Mouse (Mus musculus) cerebellum, adult 9-11 months (tissue): ENCODE data around the gene Gnai2.

Experiments
- DNase-seq: peaks from one replicate; pipeline ENCODE4 v3.0.0; 2022

Gnai2 gene

DNA sequence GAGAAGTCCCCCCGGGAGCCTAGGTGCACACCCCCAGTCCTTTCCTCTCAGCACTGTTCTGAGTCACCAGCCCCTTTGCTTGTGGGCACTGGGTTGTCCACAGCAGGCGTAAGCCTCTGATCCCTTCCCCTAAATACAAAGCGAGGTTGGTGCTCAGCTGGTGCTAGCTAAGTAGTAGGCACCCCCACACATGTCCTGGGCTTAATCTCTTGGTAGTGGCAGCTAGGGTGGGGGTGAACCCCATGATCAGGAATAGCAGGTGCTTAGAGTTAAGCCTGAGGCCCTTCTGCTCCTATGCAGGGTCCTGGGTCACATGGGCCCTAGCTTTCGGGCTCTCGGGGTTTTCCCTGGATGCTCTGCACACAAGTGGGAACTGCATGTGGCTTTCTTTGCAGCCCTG lies 22.0 kb upstream of the Gnai2 start:
- no peak for DNase-seq

DNA sequence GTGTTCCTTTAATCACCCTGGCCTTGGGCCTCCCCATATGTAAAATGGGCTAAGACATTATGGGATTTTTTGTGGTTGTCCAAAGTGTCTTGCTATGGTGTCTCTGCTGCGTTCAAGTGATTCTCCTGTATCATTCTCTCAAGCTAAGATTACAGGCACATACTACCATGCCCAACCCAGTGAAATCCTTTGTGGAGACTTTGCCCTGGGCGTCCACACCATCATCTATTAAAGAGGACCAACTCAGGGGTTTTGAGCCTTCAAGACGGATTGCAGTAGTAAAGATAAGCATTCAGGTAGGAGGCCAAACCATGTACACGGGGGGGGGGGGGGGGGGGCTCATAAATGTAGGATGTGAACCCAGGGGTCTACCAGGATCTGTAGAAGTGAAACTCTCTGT lies 19.4 kb upstream of the Gnai2 start:
- no peak for DNase-seq

DNA sequence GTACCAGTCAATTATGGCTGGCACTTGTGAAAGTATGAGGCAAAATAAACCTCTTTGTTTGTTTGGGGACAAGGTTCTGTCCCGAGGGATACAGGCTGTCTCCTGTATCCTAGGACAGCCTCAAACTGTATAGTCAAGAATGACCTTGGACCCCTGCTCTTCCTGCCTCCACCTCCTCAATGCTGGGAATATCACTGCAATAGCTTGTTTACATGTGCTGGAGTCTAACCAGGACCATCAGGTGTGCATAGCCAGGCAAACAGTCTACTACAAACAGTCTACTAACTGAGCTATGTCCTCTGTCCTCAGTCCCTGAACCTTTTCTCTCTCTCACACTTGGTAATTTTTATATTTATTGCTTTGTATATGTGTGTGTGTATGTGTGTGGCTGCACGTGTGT lies 18.3 kb upstream of the Gnai2 start:
- DNase-seq = no peak

DNA sequence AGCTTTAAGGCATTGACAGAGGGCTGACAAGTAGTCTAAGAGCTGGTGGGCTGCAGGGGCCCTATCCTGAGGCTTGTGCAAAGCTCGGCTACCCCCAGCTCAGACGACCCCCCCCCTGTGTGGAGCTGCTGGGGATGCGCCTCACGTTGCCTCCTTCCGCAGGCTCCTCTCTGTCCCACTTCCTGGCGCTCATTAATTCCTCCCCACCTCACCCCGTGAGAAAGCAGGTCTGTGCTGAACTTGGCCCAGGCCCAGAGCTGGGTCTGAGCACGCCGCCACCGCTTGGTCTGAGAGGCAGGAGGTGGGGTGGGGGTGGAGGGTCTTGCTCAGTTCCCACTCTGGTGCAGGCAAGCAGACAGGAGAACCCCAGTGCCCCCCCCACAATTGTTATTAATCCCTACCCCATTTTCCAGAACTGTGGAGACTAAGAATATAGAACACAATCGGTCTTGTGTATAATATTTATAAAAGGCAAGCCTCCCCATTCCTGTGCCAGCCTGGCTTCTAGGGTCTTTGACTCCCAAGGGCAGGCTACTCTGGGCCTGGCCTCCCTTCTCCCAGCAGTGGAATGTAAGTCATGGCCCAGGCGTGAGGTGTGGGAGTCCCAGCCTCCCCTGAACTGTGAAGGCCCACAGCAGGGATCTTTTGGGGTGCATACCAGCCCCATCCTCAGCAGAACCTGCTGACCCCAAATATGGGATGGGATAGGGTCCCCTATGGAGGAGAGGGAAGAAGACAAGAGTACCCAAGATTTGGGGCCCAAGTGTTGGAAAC lies 15.7 kb upstream of the Gnai2 start:
- no peak for DNase-seq

DNA sequence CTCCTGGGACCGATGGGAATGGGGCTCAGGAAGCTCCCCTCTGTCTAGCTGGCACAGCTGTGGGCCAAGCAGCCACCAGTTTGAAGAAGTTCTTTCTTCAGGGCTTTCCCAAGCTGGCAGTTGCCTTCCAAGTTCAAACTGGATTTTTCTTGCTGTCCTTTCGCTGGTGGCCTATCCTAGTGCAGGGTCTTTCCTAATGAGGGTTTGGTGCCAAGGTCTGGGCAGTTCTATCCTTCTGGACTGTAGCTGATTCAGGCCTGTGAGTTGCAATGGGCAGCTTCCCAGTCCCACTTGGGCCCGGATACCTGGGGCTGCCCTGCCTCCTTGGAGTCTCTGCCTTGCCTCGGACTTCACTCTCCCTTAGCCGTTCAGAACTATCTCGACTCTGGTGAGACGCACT lies 15.1 kb upstream of the Gnai2 start:
- no peak for DNase-seq

DNA sequence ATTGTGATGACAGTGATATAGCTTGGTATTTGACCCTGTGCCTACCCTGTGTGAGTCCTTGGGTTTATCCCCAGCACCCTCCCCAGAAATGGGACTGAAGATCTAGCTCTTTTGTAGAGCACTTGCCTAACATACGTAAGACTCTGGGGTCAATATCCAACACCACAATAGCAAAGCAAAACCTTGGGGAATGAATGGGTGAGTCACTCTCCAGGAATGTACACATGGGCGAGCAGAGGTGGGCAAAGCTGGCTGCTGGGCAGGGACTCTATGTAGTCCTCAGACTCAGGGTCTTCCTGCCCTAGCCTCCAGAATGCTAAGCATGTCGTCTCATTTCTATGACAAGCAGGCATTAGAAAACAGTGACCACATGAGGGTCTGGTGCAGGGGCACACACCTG lies 13.6 kb upstream of the Gnai2 start:
- no peak for DNase-seq

DNA sequence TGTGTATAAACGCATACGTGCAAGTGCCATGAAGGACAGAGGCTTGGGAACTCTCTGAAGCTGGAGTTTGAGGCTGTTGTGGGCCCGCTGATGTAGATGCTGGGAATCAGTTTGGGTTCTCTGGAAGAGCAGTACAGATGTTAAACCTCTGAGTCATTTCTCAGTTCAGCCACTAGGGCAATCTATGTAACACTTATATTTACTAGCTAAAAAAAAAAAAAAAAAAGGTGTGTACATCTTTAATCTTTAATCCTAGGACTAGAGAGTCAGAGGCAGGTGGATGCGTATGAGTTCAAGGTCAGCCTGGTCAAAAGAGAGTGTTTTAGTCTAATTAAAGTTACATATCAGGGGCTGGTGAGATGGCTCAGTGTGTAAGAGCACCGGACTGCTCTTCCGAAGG lies 11.8 kb upstream of the Gnai2 start:
- no peak for DNase-seq

DNA sequence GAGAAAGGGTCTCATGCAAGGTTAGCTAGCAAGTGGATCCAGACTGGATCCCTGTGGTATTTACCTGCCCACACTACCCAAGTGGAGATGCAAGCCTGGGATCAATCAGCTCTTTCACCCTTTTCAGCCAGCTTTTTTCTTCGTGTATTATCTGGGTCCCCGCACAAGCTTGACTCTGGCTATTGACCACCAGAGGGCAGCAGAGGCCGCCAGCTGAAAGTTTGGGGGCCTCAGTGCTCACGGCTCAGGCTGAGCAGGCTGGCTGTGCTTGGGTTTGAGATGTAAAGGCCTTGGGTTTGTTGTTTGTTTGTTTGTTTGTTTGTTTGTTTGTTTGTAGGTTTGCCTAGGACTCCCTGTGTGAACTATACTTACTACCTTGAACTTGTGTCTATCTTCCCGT lies 10.4 kb upstream of the Gnai2 start:
- peak; percentile 74 for DNase-seq

DNA sequence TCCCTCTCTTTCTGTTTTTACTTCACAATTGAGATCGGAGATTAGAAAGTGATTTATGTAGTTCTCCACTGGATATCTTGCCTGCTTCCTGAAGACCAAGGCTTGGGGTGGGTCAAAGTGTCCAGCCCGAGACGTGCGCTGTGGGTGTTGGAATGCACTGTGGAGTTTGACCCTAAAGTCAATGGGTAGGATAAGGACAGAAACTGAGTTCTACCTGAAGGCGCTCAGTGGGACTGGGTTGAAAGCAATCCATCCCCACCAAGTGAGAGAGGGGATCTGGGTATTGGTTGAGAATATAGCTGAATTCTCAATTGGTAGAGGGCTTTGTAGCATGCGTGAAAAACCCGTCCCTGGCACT lies 10.0 kb upstream of the Gnai2 start:
- no peak for DNase-seq

DNA sequence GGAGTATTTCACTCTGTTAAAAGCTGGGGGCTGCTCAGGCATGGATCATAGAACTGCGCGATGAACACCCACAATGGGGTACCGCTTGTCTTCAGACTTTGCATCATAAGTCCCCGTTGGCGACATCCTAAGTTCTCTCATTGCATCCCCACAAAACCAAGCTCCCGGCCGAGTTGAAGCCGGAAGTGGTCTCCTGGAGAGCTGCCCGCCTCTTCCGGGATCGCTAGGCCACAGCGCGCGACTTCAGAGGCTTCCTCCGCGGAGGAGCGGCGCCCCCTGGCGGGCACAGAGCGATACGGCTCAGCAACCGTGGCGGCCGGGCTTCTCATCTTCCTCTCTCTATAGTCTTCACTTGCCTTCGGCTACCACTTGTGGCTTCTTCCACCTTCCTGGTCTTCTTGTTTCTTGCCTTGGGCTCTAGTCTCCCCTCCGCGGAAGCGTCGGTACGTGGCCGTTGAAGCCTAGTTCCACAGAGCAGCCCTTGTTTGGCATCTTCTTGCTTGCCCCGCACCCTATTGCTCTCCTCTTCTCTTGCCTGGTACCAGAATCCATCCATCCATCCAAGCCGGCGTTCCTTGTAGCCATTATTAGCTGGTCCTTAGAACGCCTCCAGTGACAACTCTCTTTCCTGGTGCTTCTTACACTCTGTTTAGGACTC lies 9.5 kb upstream of the Gnai2 start:
- peak; percentile 92 for DNase-seq

DNA sequence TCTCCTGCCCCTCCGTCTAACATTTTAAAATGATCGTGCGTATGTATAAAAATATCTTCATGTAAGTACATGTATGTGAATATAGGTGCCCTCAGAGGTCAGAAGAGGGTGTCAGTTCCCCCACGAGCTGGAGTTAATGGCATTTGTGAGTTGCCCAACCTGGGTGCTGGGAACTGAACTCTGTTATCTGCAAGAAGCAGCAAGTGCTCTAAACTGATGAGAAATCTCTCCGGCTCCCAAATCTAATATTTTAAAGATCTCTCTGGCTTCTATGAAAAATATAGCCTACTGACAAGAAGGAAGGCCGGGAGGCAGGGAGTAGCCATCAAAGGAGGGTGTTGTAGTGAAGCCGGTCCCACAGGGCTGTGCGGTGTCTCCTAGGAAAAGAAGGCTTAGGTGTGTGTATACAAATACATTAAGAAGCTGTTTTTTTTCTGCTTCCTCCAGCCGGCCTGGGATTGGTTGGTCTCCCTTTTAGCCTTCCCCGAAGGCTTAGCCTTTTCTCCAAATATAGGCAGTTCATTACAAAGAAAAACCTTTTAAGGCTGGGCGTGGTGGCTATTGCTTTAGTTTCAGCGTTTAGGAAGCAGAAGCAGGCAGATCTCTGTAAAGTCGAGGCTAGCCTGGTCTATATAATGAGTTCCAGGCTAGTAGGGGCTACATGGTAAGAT lies 8.5 kb upstream of the Gnai2 start:
- no peak for DNase-seq

DNA sequence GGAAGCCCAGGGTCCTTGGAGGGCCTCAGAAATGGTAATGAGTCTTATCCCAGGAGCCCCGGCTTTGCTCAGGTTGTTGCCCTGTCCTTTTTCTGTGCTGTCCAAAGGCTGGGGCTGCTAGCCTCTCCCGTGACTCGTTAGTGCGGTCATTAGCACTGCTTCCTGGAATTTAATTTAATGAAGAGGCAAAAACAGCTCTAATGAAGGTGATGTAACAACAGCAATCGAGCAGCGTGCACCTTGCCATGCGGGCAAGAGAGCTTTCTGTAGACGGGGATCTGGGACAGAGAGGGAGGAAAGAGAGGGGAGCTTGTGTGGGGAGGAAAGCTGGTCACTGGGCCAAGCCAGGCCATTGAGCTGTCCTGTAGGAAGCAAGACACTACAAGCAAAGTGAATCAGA lies 6.5 kb upstream of the Gnai2 start:
- no peak for DNase-seq

DNA sequence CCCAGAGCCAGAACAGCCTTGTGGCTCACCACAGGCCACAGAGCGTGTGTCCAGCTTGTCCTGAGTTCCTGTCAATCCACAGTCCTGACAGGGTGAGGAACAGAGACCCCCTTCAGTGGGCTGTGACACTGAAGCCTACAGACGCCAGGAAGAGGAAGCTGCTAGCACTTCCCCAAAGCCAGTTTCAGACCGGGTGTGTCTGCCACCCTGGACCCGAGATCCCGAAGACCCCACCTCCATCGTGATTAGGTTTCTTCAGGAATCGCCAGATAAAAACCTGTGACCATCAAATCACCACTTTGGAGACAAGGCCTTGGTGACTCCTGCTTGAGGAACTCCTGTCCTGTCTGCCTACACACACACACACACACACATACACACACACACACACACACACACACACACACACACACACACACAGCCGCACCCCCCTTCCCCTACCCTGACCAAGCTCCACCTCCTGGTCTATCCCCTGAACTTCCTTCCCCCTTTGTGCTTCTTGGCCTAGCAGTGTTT lies 5.1 kb upstream of the Gnai2 start:
- no peak for DNase-seq

DNA sequence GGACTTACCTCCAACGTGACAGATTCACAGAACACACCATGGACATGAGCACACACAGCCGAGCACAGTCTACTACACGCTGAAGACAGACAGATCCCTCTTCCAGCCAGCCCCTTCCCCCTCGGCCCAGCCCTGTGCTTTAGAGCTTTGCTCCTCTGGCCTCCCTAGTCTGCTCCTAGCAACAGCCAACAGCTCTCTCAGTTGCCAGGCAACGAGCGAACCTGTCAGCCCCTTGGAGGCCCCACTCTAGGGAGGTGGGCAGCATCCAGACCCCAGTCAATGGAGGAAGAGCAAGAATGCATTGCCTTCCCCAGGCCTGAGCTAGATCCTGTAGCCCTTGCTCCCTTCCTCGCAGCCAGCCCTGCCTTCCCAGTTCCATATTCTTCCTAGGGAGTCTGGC lies 1.9 kb upstream of the Gnai2 start:
- DNase-seq = peak; percentile 42

DNA sequence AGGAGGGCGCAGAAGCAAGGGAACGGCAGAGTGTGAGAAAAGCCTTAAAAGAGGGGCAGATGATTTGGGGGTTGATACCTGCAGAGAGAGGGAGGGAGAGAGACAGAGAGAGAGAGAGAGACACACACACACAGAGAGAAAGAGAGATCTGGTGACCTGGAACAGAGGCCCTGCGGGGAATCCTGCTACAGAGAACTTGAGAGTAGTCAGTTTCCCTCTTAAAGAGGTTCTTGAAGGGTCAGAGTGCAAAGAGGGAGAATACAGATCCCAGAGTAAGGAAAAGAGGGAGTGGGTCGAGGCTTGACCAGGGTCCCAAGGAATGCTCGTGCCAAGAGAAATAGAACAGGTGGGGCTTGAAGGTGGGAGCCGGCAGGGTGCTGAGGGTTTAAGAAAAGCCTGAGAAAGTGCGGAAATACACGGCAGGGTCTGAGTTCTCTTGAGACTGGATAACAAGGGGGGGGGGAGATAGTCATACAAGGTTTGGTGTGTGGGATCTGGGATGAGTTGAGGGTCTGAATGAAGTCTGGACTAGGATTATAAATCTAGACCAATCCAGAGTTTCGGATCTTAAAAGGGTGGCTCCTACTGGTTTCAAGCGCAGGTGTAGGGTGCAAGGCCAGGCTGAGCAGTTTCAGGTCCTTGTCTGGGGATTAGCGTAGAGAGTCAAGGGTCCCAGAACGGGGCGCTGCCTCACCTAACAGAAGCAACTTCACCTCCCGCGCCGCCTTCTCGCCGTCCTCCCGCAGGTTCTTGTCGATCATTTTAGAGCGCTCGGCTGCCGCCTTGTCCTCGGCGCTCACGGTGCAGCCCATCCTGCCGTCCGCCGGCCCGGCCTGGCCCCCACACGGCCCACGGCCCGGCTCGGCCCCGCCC lies 525 bp downstream of the Gnai2 start:
- peak; percentile 53 for DNase-seq

DNA sequence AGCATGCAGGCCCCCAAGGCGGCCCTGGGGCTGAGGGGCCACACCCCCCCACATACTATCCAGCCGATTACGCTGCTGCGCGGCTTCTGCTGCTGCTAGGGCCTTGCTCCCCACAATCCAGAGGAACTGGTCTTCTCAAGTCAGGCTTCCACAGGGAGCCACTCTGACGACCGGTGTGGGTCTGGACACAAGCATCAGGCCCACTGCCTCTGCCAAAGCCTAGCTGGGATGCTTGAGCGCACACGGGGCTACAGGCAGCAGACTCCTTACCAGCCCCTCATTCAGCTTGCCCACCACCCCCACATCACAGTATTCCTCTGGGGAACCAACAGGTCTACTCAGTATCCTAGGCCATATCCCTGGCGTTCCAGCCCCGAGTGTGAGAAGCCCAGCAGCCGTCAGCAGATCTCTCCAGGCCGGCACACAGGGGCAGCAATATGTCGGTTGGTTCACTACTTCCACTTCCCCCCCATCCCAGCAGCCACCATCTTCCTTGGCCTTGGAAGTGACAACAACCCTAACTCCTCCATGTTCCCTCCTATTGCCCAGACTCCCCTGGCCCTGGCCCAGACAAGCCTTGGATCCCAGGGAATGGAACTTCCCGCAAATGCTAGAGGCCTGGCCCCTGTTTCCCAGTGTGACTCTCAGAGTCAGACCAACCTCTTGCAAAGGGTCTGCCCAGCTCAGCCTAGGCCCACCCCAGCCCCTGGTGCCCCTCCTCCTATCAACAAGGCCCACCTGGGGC lies 1.3 kb downstream of the Gnai2 start:
- peak; percentile 69 for DNase-seq

DNA sequence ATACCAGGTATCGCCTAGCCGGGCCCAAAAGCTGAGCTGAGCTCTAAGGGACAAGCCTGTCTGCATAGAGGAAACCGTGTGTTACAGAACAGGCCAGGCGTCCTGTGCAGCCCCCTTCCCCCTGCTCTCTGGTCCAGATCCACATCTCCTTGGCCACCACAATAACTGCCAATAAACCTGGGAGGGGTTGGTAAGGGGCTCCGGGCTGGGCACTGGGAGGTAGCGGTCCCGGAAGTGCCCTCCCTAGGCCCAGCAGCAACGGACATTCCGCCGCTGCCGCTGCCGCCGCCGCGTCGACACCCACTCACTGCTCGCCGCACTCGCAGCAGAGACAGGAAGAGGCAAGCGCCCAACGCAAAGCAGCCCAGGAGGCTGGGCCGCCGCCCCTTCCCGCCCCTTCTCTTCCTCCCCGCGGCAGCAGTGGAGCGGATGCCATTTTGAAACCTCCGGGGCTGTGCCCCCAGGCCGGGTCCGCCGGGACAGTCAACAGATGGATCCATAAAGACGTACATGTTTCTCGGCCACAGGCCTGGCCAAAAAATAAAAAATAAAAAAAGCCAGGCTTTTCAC lies 2.0 kb downstream of the Gnai2 start:
- DNase-seq = peak; percentile 69

DNA sequence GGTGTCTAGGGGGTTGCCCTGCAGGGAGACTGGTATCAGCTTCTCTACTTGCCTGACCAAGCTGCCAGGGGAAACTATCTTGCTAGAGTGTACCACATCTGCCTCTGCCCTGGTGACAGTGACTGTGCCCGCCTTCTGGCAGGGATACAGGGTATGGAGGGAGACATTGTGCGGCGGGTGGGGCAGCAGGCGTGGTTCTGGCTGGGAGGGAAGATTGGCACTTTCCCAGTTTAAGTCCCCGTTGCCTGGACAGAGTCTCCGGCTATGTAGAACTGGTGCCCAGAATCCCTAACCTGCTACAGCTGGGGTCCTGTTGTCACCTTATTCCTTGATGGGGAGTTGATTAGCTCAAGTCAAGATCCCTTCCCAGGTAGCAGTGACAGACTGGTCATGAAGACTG lies 2.7 kb downstream of the Gnai2 start:
- peak; percentile 74 for DNase-seq

DNA sequence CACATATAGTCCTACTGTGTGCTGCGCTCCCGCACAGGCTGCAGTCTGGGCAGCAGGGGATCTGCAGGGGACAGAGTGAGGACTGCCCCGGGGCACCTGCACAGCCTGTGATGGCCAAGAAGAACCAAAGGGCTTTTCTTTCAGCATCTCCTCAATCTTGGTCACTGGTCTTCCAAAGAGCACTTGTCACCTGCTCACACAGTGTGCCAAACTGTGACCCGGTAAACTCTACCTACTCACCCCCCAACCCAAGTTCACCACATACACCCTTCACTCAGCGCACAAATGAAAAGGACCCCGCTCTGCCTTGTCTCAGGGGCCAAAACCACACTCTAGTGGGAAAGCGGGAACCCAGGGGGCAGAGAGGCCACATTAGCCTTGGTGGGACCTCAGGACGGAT lies 3.3 kb downstream of the Gnai2 start:
- DNase-seq = peak; percentile 46

DNA sequence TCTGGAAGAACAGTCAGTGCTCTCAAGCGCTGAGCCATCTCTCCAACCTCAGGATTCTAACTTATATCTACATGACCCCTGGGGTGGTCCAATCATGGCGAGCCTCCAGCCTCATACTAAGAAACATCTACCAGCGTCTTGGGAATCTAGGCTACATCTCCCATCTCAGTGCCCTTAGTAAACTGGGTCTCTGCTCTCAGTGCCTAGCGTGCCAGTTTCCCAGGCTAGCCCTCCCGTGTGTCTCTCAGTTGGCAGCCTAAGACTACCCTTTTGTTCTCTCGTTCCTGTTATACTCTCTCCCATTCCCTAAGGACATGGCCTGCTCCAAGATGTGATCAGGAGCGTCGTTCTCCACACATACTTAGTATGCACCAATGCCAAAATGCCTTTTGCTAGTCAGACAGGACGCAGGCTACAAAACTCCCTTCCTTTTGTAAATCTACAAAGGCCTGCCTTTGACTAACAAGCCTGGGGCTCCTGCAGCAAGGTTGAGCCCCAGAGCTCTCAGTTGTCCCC lies 3.8 kb downstream of the Gnai2 start:
- DNase-seq = peak; percentile 42

DNA sequence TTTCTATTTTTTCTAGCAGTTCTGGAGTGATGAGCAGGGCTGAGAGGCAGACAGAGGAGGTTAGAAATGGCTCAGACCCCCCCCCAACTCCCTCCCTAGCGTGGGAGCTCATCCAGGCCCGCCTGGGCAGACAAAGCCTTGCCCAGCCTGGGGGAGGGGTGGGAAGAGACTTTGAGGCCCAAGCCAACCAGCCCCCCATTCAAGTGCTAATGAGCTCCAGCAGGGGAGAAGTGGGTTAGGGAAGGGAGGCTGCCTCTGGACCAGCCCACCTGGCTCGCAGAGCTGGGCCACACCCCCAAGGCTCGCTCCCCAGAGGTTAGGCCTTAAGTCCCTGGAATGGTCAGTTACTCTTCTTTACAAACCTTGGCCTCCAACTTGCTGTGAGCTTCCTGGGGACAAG lies 4.6 kb downstream of the Gnai2 start:
- DNase-seq = peak; percentile 68
